Mouse (Mus musculus) testis, adult 2 months (tissue): ENCODE measurements around the gene Lmnb2.

Experiments used
- CTCF ChIP-seq: fragments of 200-500 bp; IDR thresholded peaks from 2 replicates; pipeline ENCODE4 v1.5.1; 2012; ENCODE audit warnings: low read depth, mild to moderate bottlenecking, inconsistent platforms, low read length, moderate library complexity; ENCODE audit not compliant: control insufficient read depth, insufficient read depth, insufficient replicate concordance
- POLR2A ChIP-seq: fragments of 200-500 bp; IDR thresholded peaks from 2 replicates; pipeline ENCODE4 v1.6.1; 2012; ENCODE audit warnings: low read depth, mild to moderate bottlenecking, inconsistent platforms, low read length, moderate library complexity; ENCODE audit not compliant: control insufficient read depth

DNA sequence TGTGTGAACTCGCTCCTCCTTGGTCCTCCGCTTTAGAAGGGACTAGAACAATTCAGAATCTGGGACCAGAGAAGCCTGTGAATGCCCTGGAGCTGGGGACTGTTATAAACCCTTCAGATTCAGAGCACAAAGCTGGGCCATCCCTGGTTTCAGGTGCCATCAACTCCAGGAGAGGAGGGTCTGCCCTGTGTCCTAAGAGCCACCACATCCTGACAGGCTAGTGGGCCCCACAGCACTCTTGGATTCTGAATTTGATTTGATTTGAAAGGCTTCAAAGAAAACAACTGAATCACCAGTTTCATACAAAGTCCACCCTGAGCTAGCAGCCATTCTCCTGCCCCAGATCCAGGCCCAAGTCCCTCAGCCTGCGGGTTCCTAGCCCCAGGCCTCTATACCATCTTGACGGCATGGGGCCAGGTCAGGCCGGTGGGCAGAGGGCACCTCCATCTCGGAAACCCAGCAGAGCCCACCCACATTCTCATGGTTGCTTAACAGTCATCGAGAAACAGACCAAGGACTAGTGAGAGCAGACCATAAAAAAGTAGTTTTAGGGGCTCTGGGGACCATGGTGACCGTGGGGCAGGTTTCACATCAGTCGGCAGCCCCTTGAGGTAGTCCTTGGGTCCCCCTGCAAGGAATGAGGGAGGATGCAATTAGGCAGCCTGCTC lies 15.6 kb downstream of the Lmnb2 start:
- TF ChIP-seq POLR2A (no peak), CTCF (no peak)
